Mouse (Mus musculus) granulocyte monocyte progenitor cell, adult 5-6 weeks (primary cell): ENCODE measurements around the gene Ugt1a7c. TPM values are rescaled to one million over a fixed set of nuclear protein-coding genes. Genes with fewer than 3 reads are reported as not detected.
A peak's percentile ranks its signal among the peaks of the same experiment; 100 is the strongest.
"Not testable (repeated sequence)": the region's sequence is repeated elsewhere in the genome, so short reads cannot be mapped to it uniquely, and the experiment has no call there.

Source experiments
- ATAC-seq: replicated peaks from 2 replicates; pipeline ENCODE4 v1.8.0; 2016; ENCODE audit warnings: mild to moderate bottlenecking, moderate TSS enrichment, inconsistent platforms; ENCODE audit not compliant: poor library complexity, severe bottlenecking
- total RNA-seq, 2 experiments: library from RNA; stranded (forward) in 1 of 2; stranded (reverse) in 1 of 2; fragments of 200-712, 200-1000 nt in 1 of 2; fragments of >200 nt in 1 of 2; fragmentation: Nextera tagmentation in 1 of 2; gene quantifications; 2 replicates each; pipeline ENCODE4 v1.2.3; 2014 to 2017

Ugt1a7c gene
- total RNA-seq, 2 experiments from 2014 or later, result 25.2 to 49.7 TPM

- ATAC-seq, result not testable (repeated sequence)
These were observed 14.7 kb downstream of the Ugt1a7c start for GRCm38 (mm10) chr1:88109604-88110003.

GRCm38 (mm10) chr1:88112769-88113168, 17.9 kb downstream of the Ugt1a7c start:
- not testable (repeated sequence) for ATAC-seq

- peak; percentile 84 for ATAC-seq
These were observed 25.7 kb downstream of the Ugt1a7c start for GRCm38 (mm10) chr1:88120550-88120949.

- not testable (repeated sequence) for ATAC-seq
These were observed 26.7 kb downstream of the Ugt1a7c start for GRCm38 (mm10) chr1:88121521-88121920.

- ATAC-seq, result peak; percentile 73
These were observed 31.0 kb downstream of the Ugt1a7c start for GRCm38 (mm10) chr1:88125827-88126360.

- ATAC-seq, result not testable (repeated sequence)
These were observed 34.2 kb downstream of the Ugt1a7c start for GRCm38 (mm10) chr1:88129091-88129490.

- not testable (repeated sequence) for ATAC-seq
These were observed 35.4 kb downstream of the Ugt1a7c start for GRCm38 (mm10) chr1:88130223-88130622.

- ATAC-seq, result 0 out of 2 replicates have a peak, but pooled peaks have one; percentile 11
These were observed 39.1 kb downstream of the Ugt1a7c start for GRCm38 (mm10) chr1:88133908-88134456.

- peak; percentile 91 for ATAC-seq
These were observed 39.7 kb downstream of the Ugt1a7c start, which contains the start of gene Ugt1a6a for GRCm38 (mm10) chr1:88134457-88135011. TSS of gene Ugt1a6a (plus strand) at chr1:88134809.

- not testable (repeated sequence) for ATAC-seq
These were observed 40.5 kb downstream of the Ugt1a7c start for GRCm38 (mm10) chr1:88135229-88135904.

- ATAC-seq, result no peak
These were observed 41.8 kb downstream of the Ugt1a7c start for GRCm38 (mm10) chr1:88136646-88137045.

- no peak for ATAC-seq
These were observed 42.4 kb downstream of the Ugt1a7c start for GRCm38 (mm10) chr1:88137264-88137663.

- ATAC-seq, result no peak
These were observed 43.3 kb downstream of the Ugt1a7c start for GRCm38 (mm10) chr1:88138145-88138544.

- ATAC-seq, result peak; percentile 42; the same call in 1 of the 2 replicates
These were observed 45.6 kb downstream of the Ugt1a7c start for GRCm38 (mm10) chr1:88140492-88140891.

GRCm38 (mm10) chr1:88143966-88144675, 49.3 kb downstream of the Ugt1a7c start:
- peak; percentile 79 for ATAC-seq

GRCm38 (mm10) chr1:88145278-88145677, 50.4 kb downstream of the Ugt1a7c start:
- ATAC-seq, result not testable (repeated sequence)

- peak; percentile 68 for ATAC-seq
These were observed 55.3 kb downstream of the Ugt1a7c start for GRCm38 (mm10) chr1:88150133-88150532.

- peak; percentile 91 for ATAC-seq
These were observed 63.6 kb downstream of the Ugt1a7c start for GRCm38 (mm10) chr1:88158430-88158829.

- no peak for ATAC-seq
These were observed 70.8 kb downstream of the Ugt1a7c start, which contains the start of gene Ugt1a5 for GRCm38 (mm10) chr1:88165711-88166110. TSS of gene Ugt1a5 (plus strand) at chr1:88166012.

- ATAC-seq, result not testable (repeated sequence)
These were observed 77.3 kb downstream of the Ugt1a7c start for GRCm38 (mm10) chr1:88172190-88172589.
